9 mouse cellular contexts compared by ENCODE assay signal in the genomic region with DNA sequence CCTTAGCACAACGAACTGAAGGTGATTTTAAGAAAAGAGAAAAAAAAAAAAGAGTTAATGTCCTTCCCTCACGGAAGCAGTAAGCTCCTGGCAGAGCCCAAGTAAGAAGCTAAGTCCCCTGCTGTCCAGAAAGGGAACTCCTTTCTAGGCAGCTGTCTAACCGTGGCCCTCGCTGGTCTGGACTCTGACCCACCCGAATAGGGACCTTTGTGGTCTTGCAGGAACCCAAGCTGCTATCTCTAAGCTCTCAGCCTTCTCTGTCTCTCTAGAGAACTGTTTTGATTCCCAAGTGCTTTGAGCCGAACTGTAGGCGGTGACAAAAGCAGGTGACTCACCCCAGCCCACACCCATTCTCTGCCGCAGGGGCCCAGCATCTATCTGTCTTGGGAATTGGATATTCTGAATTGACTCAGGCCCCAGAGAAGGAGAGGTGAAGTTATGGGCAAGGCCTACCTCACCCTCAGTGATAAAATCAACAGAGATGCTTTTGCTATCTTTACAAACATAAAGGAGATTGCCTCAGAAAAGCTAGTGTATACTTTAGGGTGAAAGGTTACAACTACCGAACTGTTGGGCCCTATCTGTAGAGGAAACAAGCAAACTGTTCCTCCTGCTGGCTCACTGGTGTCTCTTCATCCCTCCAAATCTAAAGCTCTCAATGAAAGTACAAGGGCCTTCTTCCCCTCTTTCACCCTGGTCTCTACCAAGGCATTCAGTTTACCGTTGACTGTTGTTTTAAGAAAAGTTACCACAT. TPM values are rescaled to one million over a fixed set of nuclear protein-coding genes. Genes with fewer than 3 reads are reported as not detected.
A peak's percentile ranks its signal among the peaks of the same experiment; 100 is the strongest.
DNase-seq lines count a peak whose midpoint lies in the region; ATAC-seq lines count a peak whose summit lies in the region.
"Had no signal": no experiment of that assay in that cellular context is flagged by ENCODE, and none has a peak within 500 bp of the region (broad histone marks: within the 10 kb centered on the region; RNA-seq: fewer than 3 reads in every experiment).

No protein-coding gene starts in this region.

- peak; percentile 39 for DNase-seq in kidney, adult 11 months
- DNase-seq in kidney, adult 18-20 months, result no peak
- peak; percentile 20 for DNase-seq in urinary bladder, postnatal 25 days (ENCODE audit: low spot score)
- DNase-seq in urinary bladder, postnatal 10 days (ENCODE audit: low spot score), result no peak
- peak; percentile 58 for DNase-seq in intestine, embryonic 14.5 days (ENCODE audit: low spot score)
- no peak for DNase-seq in layer of hippocampus, postnatal 14 days (ENCODE audit: low spot score in 2 of 2)
- DNase-seq in retina, embryonic 14.5 days (ENCODE audit: low spot score), result no peak

- no peaks in the 10 kb centered on the region for H3K9me3 ChIP-seq in intestine, embryonic 14.5 days (ENCODE audit: control insufficient read depth, low read length)
- H3K9me3 ChIP-seq: forebrain, embryonic 13.5 days had no signal

- no peak overlapping the region for H3K9ac ChIP-seq in intestine, embryonic 14.5 days (ENCODE audit: low read length)
- H3K9ac ChIP-seq: forebrain, embryonic 13.5 days had no signal

- WGBS in intestine, embryonic 14.5 days, result 63% methylated on average over 10 of the region's 10 CpGs

- peak overlapping the region; percentile 14 for H3K27ac ChIP-seq in intestine, embryonic 14.5 days (ENCODE audit: low read depth)
- H3K27ac ChIP-seq: forebrain, embryonic 13.5 days had no signal

- H3K36me3 ChIP-seq in intestine, embryonic 14.5 days (ENCODE audit: control insufficient read depth, insufficient read depth, low read length), result no peaks in the 10 kb centered on the region

- peaks cover 11% of the 10 kb centered on the region; the same call in 1 of the 2 replicates for H3K4me1 ChIP-seq in intestine, embryonic 14.5 days (replicated peaks; ENCODE audit: control insufficient read depth, insufficient read depth, low read length)

- H3K4me3 ChIP-seq in intestine, embryonic 14.5 days (ENCODE audit: low read depth, low read length), result no peak overlapping the region
- H3K4me3 ChIP-seq: forebrain, embryonic 13.5 days had no signal

- no peak overlapping the region for H3K4me2 ChIP-seq in intestine, embryonic 14.5 days (ENCODE audit: low read length)
- H3K4me2 ChIP-seq: forebrain, embryonic 13.5 days had no signal

- peak; percentile 80 for ATAC-seq in intestine, embryonic 14.5 days (replicated peaks; ENCODE audit: low FRiP score, low TSS enrichment, low read depth)
- no peak for ATAC-seq in erythroid progenitor cell, adult 5-6 weeks (replicated peaks; ENCODE audit: low FRiP score, poor library complexity, severe bottlenecking)
- ATAC-seq: forebrain, embryonic 13.5 days had no signal

- no peaks in the 10 kb centered on the region for H3K27me3 ChIP-seq in intestine, embryonic 14.5 days (replicated peaks; ENCODE audit: control insufficient read depth, insufficient read depth, low read length)
- H3K27me3 ChIP-seq: forebrain, embryonic 13.5 days had no signal

RNA-seq across cellular contexts. Expression of a gene that starts 49.5 kb away (rescaled TPM):
- polyA plus RNA-seq in intestine, embryonic 14.5 days (2014; fragmentation: Nextera tagmentation; extraction: Ambion mirVana), result 1.6 and 2.2 TPM in 2 replicates
- total RNA-seq in erythroid progenitor cell, adult 5-6 weeks (2015; ENCODE audit: low replicate concordance), result 1.8 TPM in 1 of 2 replicates, not detected in the other
- 1.4 and 3.3 TPM in 2 replicates for total RNA-seq in erythroid progenitor cell, adult 5-6 weeks (2017; ENCODE audit: low replicate concordance)
- 10 to 100 TPM; 72.3 to 74.6 TPM for total RNA-seq in layer of hippocampus, postnatal 14 days (2021)

Comparison
In these comparisons a context has a peak if more than half of its experiments do, and no peak if none do; other contexts are left out.
1. DNase-seq: peak in kidney, adult 11 months (single experiment), urinary bladder, postnatal 25 days (single experiment) and intestine, embryonic 14.5 days (single experiment); none in kidney, adult 18-20 months (single experiment), urinary bladder, postnatal 10 days (single experiment), layer of hippocampus, postnatal 14 days (0 of 2) and retina, embryonic 14.5 days (single experiment).
2. RNA of a gene that starts 49.5 kb away (total RNA-seq): 72.3 to 74.6 TPM in layer of hippocampus, postnatal 14 days; 1.4 to 3.3 TPM in erythroid progenitor cell, adult 5-6 weeks; every median in the first group is over 10 times any median in the second.